ENCODE assay signal across 8 mouse cellular contexts in the genomic region with DNA sequence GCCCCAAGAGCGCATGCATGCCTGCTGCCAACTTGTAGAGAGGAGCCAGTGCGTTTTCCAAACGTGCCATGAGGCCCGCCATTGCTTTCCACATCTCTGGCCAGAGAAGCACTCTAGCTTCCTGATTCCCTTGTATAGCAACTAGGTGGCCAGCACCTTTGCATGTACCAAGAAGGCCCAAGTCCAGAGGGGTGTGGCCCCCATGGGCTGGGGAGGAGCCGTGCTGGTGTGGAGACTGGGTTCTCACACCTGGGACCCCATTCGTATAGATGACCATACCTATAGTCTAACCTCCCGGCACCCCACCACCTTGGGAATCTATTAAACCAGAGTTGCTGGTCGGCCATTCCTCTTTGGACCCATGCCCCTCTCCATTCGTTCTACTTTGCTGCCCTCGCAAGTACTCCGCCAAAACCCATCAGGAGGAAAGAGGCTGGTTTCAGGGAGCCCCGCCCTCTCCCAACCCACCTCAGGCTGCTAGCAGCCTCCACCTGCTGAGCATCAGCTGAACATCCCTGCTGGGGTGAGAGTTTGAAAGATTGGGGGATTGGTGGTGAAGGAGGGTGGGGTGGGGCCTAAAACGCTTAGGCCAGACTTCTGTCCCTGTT. TPM values are rescaled to one million over a fixed set of nuclear protein-coding genes. Genes with fewer than 3 reads are reported as not detected.
DNase-seq lines count a peak whose midpoint lies in the region; ATAC-seq and TF ChIP-seq lines count a peak whose summit lies in the region.

A gene (plus strand): TSS at position 474 of the 608 bp plus-strand sequence.

- no peaks in the 10 kb centered on the region for H3K9me3 ChIP-seq in heart, embryonic 12.5 days (replicated peaks)
- no peaks in the 10 kb centered on the region for H3K9me3 ChIP-seq in ES-E14 (ENCODE audit: control insufficient read depth, insufficient read depth, low read depth, low read length)
- H3K9me3 ChIP-seq in embryonic facial prominence, embryonic 12.5 days = no peaks in the 10 kb centered on the region
- H3K9me3 ChIP-seq in limb, embryonic 15.5 days = no peaks in the 10 kb centered on the region

- peak within 1 kb of the TSS; percentile 79 for H3K9ac ChIP-seq in heart, embryonic 12.5 days
- H3K9ac ChIP-seq in ES-E14 (ENCODE audit: insufficient read depth, low read depth, low read length, poor library complexity, severe bottlenecking) = peak within 1 kb of the TSS; percentile 86
- H3K9ac ChIP-seq in embryonic facial prominence, embryonic 12.5 days = peak within 1 kb of the TSS; percentile 70
- peak within 1 kb of the TSS; percentile 38 for H3K9ac ChIP-seq in limb, embryonic 15.5 days

- in situ Hi-C loops in ES-E14 (cut with MboI; ENCODE audit: low sequenced_read_pairs in 2 of 2, unreplicated experiment in 2 of 2) = no loop called here

- H3K4me1 ChIP-seq in heart, embryonic 12.5 days (replicated peaks) = peaks cover 21% of the 10 kb centered on the region
- H3K4me1 ChIP-seq in ES-E14 (ENCODE audit: control insufficient read depth in 2 of 2, insufficient read depth in 2 of 2, low read length in 2 of 2, poor library complexity in 1 of 2) = peaks cover 3 to 9% of the 10 kb centered on the region in 2 experiments; a peak in 2 of 4 replicates
- H3K4me1 ChIP-seq in embryonic facial prominence, embryonic 12.5 days = peaks cover 18% of the 10 kb centered on the region
- peaks cover 26% of the 10 kb centered on the region for H3K4me1 ChIP-seq in limb, embryonic 15.5 days

- ATAC-seq in heart, embryonic 12.5 days (ENCODE audit: insufficient number of reproducible peaks, low FRiP score) = no peak
- no peak for ATAC-seq in embryonic facial prominence, embryonic 12.5 days (ENCODE audit: insufficient number of reproducible peaks, insufficient read depth, low FRiP score, low TSS enrichment)
- no peak for ATAC-seq in limb, embryonic 15.5 days (ENCODE audit: insufficient number of reproducible peaks, low FRiP score, low TSS enrichment, low read depth)

- peak within 1 kb of the TSS; percentile 71 for H3K4me3 ChIP-seq in heart, embryonic 12.5 days
- H3K4me3 ChIP-seq in ES-E14 (ENCODE audit: insufficient read depth in 1 of 2, low read depth in 1 of 2, low read length in 2 of 2, poor library complexity in 1 of 2, severe bottlenecking in 1 of 2) = peak within 1 kb of the TSS; percentile 88 to 95
- H3K4me3 ChIP-seq in embryonic facial prominence, embryonic 12.5 days = peak within 1 kb of the TSS; percentile 59
- H3K4me3 ChIP-seq in limb, embryonic 15.5 days = peak within 1 kb of the TSS; percentile 49

- peaks cover 10% of the 10 kb centered on the region for H3K27me3 ChIP-seq in heart, embryonic 12.5 days (replicated peaks)
- 0 out of 2 replicates have a peak, but pooled peaks cover 4% of the 10 kb centered on the region for H3K27me3 ChIP-seq in embryonic facial prominence, embryonic 12.5 days
- 0 out of 2 replicates have a peak, but pooled peaks cover 3% of the 10 kb centered on the region for H3K27me3 ChIP-seq in limb, embryonic 15.5 days

- WGBS in heart, embryonic 12.5 days = 35% methylated on average over 13 of the region's 13 CpGs
- 36% methylated on average over 13 of the region's 13 CpGs for WGBS in embryonic facial prominence, embryonic 12.5 days
- WGBS in limb, embryonic 15.5 days = 38% methylated on average over 13 of the region's 13 CpGs

- no peaks in the 10 kb centered on the region for H3K36me3 ChIP-seq in heart, embryonic 12.5 days
- peaks cover 2% of the 10 kb centered on the region; the same call in 1 of the 2 replicates for H3K36me3 ChIP-seq in ES-E14 (ENCODE audit: control insufficient read depth, insufficient read depth, low read length, poor library complexity, severe bottlenecking)
- H3K36me3 ChIP-seq in embryonic facial prominence, embryonic 12.5 days = peaks cover under 1% of the 10 kb centered on the region; the same call in 1 of the 2 replicates
- H3K36me3 ChIP-seq in limb, embryonic 15.5 days = no peaks in the 10 kb centered on the region

- no peak within 1 kb of the TSS for H3K27ac ChIP-seq in heart, embryonic 12.5 days (ENCODE audit: poor library complexity, severe bottlenecking)
- H3K27ac ChIP-seq in ES-E14 (ENCODE audit: insufficient read depth, low read depth, low read length, poor library complexity, severe bottlenecking) = no peak within 1 kb of the TSS; the same call in 1 of the 2 replicates
- H3K27ac ChIP-seq in embryonic facial prominence, embryonic 12.5 days = peak within 1 kb of the TSS; percentile 42; the same call in 1 of the 2 replicates
- peak within 1 kb of the TSS; percentile 63; the same call in 1 of the 2 replicates for H3K27ac ChIP-seq in limb, embryonic 15.5 days

- DNase-seq in heart, adult 9 months (ENCODE audit: low spot score in 2 of 2) = no peak
- DNase-seq in ES-E14 (ENCODE audit: low read depth, low spot score) (peak; percentile 36), adipocyte (ENCODE audit: low spot score) (no peak)
- DNase-seq in kidney, adult 18-20 months = peak; percentile 69
- DNase-seq in thymus, postnatal 4 days = peak; percentile 23

- peak within 1 kb of the TSS; percentile 91 for H3K4me2 ChIP-seq in heart, embryonic 12.5 days
- H3K4me2 ChIP-seq in embryonic facial prominence, embryonic 12.5 days (replicated peaks) = peak within 1 kb of the TSS; percentile 91
- peak within 1 kb of the TSS; percentile 82 for H3K4me2 ChIP-seq in limb, embryonic 15.5 days

TF ChIP-seq in ES-E14, 5 proteins besides CTCF, POLR2A, EP300 and RAD21:
- no peak; the same call in 1 of the 2 replicates for TF ChIP-seq ZC3H11A (IDR thresholded peaks at IDR 0.05; ENCODE audit: borderline replicate concordance, low read depth, low read length)
- TF ChIP-seq MAFK (IDR thresholded peaks at IDR 0.05; ENCODE audit: insufficient read depth, low read depth, low read length) = no peak
- no peak for TF ChIP-seq CHD2 (IDR thresholded peaks at IDR 0.05; ENCODE audit: low read depth, low read length)
- no peak for TF ChIP-seq ZNF384 (IDR thresholded peaks at IDR 0.05; ENCODE audit: low read depth, low read length)

RNA-seq across cellular contexts. Expression of the gene that starts here (rescaled TPM):
- 12.9 and 15.4 TPM in 2 replicates for polyA plus RNA-seq in heart, embryonic 12.5 days (2016; fragmentation: Nextera tagmentation; extraction: Ambion mirVana)
- 32.4 and 47.5 TPM in 2 replicates for total RNA-seq in ES-E14 (2012; rRNA removed)
- 27.5 and 35.2 TPM in 2 replicates for polyA plus RNA-seq in embryonic facial prominence, embryonic 12.5 days (2016; fragmentation: Nextera tagmentation; extraction: Ambion mirVana)
- polyA plus RNA-seq in limb, embryonic 15.5 days (2015; fragmentation: Nextera tagmentation; extraction: Ambion mirVana) = 26.8 and 32.2 TPM in 2 replicates

Comparison
In these comparisons a context has a peak if more than half of its experiments do, and no peak if none do; other contexts are left out.
1. H3K27ac ChIP-seq: peak in embryonic facial prominence, embryonic 12.5 days (single experiment) and limb, embryonic 15.5 days (single experiment); none in heart, embryonic 12.5 days (single experiment) and ES-E14 (single experiment).
2. DNase-seq: peak in ES-E14 (single experiment), kidney, adult 18-20 months (single experiment) and thymus, postnatal 4 days (single experiment); none in heart, adult 9 months (0 of 2) and adipocyte (single experiment).
3. Peak in every context shown above with its lines, with median percentiles within 50 percentile points of each other: H3K4me2 ChIP-seq, H3K4me3 ChIP-seq and H3K9ac ChIP-seq.